Mouse (Mus musculus) ES-E14 (cell line): ENCODE measurements around the gene Ccnf.

Source experiments
- HCFC1 ChIP-seq: IDR thresholded peaks from 2 replicates; pipeline ENCODE4 v1.6.1; 2012; ENCODE audit warnings: low read length, inconsistent platforms, borderline replicate concordance; ENCODE audit not compliant: insufficient read depth
- MAFK ChIP-seq: IDR thresholded peaks from 2 replicates; pipeline ENCODE4 v1.6.1; 2014; ENCODE audit warnings: mild to moderate bottlenecking, low read depth, low read length, inconsistent platforms; ENCODE audit not compliant: insufficient read depth

DNA sequence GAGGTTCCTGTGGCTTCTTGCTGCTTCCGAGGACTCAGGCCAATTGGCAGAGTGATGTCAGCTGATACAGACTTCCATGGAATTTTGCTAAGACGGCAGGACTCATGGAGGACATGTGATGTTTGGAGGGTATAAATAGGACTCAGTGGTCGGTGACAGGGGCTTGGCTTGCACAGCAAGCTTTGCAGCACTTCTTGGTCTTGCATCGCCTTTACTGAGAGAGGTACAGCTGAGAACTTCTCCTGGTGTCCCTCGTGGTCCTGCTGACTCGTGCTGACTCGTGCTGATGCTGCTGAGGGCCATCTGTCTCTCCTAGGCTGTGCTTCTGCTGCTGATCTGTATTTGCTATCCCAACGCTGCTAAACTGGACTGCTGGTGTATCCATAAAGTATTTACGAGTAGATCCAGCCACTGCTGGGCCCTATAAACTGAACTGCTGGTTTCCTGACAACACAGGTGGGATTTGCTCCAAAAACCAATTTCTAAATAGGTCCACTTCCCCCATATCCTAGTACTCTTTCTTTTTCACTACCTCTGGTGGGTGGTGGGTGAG lies 32.1 kb upstream of the Ccnf start:
- TF ChIP-seq HCFC1 = no peak
- no peak for TF ChIP-seq MAFK
